Mouse (Mus musculus) megakaryocyte, adult 5-6 weeks (primary cell): ENCODE results near the gene Galm. TPM values are rescaled to one million over a fixed set of nuclear protein-coding genes. Genes with fewer than 3 reads are reported as not detected.
"Not testable (repeated sequence)": the region's sequence is repeated elsewhere in the genome, so short reads cannot be mapped to it uniquely, and the experiment has no call there.

Experiments used
- ATAC-seq: 2 replicates; pipeline ENCODE4 v1.8.0; 2016; ENCODE audit warnings: mild to moderate bottlenecking, inconsistent platforms; ENCODE audit not compliant: poor library complexity, severe bottlenecking
- total RNA-seq, 2 experiments: library from RNA; stranded (forward) in 1 of 2; stranded (reverse) in 1 of 2; fragments of 153-499, 151-499 nt in 1 of 2; fragments of 221-1000, 200-1000 nt in 1 of 2; gene quantifications; 2 replicates each; pipeline versions ENCODE4 v1.2.3 to v1.2.4; 2015 to 2017

Galm gene
- total RNA-seq, 2 experiments from 2014 or later: 5.1 to 6.3 TPM

DNA sequence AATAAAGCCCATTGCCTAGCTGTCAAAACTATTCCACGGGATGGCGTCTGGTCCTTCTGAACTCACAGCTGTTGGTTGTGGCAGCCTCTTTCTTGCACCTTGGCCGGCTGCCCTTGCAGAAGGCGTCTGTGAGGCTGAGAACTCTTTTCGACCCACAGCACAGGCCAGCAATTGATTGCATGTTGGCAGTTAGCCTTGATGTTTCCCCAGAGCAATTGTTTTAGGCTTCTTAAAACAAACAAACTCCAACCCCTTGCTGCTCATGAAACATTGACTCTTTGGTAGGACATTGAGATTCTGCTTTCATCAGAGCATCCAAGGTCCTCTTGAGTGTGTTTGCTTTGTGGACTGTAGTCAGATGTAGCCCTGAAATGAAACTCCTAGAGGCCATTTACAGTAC lies 33.2 kb downstream of the Galm start:
- ATAC-seq: no peak

DNA sequence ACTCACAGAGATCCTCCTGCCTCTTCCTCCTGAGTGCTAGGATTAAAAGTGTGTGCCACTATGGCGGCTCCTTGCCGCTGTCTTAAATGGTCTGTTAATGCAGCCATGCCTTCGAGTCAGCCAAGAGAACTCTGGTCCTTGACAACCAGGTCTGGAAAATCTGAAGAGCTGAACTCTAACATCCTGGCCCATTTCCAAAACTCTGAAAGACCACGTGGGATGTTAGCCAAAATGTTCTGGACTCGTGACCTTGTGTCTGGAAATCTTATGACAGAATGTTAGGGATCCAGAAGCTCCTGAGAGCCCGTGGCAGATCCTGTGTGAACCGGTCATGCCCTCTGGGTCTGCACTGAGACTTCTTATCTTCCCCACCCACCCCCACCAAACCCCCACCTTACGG lies 36.7 kb downstream of the Galm start:
- ATAC-seq: no peak

GRCm38 (mm10) chr17:80165741-80166140 lies 38.5 kb downstream of the Galm start:
- no peak for ATAC-seq

DNA sequence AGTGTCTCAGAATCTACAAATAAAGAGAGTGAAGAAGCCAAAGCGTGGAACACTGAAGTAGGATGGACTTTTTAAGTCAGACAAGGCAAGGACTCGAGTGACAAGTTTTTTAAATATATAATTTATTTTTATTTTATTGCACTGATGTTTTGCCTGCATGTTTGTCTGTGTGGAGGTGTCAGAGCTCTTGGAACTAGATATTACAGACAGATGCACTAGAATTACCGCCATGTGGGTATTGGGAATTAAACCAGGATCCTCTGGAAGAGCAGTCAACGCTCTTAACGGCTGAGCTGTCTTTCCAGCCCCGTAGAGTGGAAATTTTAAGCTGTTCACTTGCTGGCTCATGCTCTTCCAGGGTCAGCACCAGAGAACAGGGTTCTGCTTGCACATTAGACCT lies 39.1 kb downstream of the Galm start:
- no peak for ATAC-seq

DNA sequence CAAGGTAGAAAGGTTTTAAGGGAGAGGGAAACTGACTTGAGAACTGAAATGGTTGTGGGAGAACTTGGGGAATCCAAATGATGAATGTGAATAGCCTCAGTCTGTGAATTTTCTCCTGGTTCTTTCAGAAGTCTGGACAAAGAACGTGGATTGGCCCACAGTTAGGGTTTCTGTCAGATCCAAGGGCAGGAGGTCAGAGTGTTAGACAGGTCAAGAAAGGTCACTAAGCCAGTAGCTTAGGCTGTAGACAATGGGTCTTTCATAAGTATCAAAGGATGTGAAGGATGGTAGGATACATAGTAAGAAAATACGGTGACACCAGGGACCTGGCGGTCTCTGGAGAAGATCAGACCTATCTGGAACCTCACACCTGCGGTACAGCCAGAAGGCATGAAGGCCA lies 40.2 kb downstream of the Galm start:
- ATAC-seq: no peak

GRCm38 (mm10) chr17:80167851-80168251 lies 40.6 kb downstream of the Galm start:
- ATAC-seq: no peak

- ATAC-seq: no peak
These were observed 41.3 kb downstream of the Galm start for GRCm38 (mm10) chr17:80168425-80169182.

- ATAC-seq: no peak
These were observed 42.5 kb downstream of the Galm start for GRCm38 (mm10) chr17:80169792-80170191.

DNA sequence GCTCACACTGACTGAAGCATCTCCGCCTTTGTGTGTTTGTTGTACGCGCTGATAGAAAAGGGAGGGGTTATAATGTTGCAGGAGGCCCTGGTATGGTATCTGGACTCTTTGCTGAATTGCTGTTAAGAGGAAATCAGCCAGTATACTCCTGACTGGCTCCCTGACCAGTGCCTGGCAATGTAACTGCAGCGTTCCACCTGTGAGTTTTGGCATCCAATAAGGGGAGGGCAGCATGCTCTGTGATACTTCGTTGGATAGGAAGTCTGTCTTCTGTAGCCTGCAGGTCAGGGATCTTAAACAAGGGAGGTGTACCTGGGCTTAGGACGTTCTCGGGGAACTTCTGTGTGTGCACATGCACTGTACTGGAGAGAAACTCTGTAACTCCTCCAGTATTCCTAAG lies 43.7 kb downstream of the Galm start:
- no peak for ATAC-seq

GRCm38 (mm10) chr17:80171948-80172347 lies 44.7 kb downstream of the Galm start:
- no peak for ATAC-seq

DNA sequence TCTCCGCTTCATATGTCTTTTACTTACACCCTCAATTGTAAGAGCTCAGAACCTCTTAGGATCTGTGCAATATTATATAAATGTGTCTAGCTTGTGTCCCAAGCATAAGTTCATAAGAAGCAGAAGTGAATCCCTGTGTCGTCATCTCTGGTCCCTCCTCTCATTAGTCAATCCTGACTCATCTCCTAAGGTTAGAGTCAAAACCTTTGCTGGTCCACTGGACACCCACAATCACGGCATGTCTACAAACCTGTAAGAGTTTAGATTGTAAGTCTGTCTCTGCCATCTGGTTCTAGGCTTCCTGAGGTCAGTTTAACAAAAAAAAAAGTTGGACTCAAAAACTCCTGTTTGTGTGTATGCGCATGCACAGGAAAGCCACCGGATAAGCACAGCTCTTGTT lies 45.5 kb downstream of the Galm start:
- ATAC-seq: peak; percentile 80

DNA sequence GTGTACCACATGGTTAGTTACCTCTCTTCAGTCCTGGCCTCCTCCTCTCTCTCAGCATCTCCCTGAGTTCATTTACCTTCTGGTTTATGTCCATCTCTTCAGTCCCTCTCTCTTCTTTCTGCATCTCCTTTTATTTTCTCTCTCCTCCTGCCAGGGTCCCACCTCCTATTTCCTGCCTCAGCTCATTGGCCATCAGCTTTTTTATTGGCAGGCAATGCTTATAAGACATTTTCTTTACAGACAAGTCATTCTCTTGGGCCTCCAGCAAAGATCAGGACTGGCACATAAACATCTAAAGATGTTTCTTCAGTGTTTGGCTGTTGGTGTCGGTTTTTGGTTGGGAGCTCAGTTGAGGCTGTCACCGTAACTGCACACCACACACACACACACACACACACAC lies 46.4 kb downstream of the Galm start:
- ATAC-seq: no peak

- peak; percentile 19 for ATAC-seq
These were observed 46.9 kb downstream of the Galm start for GRCm38 (mm10) chr17:80174146-80174545.

DNA sequence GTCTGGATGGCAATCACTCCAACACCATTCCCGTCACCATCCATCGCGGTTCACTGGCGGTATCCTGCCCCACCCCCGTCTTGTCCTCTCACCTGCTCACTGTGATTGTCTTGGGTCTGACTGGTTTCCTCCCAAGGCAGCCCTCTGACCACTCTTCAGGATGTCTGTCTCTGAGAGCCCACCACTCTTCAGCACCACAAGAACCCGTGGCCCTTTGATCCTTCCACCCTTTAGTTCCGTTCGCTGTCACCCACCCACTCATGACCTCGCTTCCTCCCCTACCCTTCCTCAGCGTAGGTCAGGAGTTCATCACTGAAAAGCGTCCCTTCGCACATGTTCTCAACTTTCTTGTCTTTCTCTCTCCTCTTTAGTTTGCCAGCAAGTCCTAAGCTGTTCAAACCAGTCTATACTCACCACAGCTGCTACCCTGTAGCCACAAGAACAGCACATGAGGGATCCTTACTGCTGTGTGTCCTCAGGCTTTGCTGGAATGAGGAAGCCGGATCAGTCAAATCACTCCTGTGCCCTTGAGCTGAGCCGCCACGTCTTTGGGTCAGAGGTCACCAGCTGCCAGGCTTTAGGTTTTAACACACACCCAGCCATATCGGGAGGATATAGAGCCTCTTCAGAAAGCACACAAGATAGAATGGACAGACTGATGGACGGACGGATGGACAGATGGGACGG lies 47.6 kb downstream of the Galm start:
- peak; percentile 30 for ATAC-seq

GRCm38 (mm10) chr17:80175386-80175739 lies 48.1 kb downstream of the Galm start:
- peak; percentile 1; the same call in 1 of the 2 replicates for ATAC-seq

- ATAC-seq: no peak
These were observed 48.7 kb downstream of the Galm start for GRCm38 (mm10) chr17:80175966-80176365.

GRCm38 (mm10) chr17:80178846-80179245 lies 51.6 kb downstream of the Galm start:
- not testable (repeated sequence) for ATAC-seq

- ATAC-seq: peak; percentile 97
These were observed 52.7 kb downstream of the Galm start for GRCm38 (mm10) chr17:80179959-80180358.

DNA sequence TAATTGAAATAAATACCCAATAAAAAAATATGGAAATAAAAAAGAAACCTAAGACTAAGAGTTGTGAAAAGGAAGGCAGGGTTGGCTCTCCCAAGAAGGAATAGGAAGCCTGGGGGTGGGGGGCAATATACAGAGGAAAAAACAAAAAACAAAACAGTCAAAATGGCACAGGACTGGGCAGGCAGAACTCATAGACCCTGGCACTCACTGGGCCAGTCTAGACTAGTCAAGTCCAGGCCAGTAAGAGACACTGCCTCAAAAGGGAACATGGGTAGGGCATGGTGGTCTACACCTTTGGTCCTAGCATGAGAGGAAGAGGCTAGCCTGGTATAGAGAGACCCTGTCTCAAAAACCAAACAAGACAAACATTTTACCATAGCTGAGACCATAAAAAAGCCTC lies 53.2 kb downstream of the Galm start:
- no peak for ATAC-seq

GRCm38 (mm10) chr17:80183615-80184014 lies 56.3 kb downstream of the Galm start:
- ATAC-seq: peak; percentile 33

DNA sequence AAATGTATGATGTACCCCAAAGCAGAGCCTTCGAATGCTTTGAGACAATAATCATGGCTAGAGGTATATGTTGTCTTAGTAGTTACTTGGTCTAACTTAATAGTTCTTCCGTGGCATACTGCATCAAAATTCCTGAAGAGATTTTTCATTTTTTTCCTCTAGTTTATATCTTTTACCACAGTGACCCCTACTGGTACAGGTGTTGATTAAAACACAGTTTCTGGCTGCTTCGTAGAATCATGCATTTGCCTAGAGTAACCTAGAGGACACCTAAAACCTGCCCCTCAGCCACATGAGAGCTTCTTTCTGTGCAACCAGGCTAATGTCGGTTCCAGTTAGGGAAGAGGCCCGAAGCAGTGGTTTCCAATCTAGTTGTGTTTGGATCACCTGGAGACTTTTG lies 65.8 kb downstream of the Galm start:
- ATAC-seq: no peak

DNA sequence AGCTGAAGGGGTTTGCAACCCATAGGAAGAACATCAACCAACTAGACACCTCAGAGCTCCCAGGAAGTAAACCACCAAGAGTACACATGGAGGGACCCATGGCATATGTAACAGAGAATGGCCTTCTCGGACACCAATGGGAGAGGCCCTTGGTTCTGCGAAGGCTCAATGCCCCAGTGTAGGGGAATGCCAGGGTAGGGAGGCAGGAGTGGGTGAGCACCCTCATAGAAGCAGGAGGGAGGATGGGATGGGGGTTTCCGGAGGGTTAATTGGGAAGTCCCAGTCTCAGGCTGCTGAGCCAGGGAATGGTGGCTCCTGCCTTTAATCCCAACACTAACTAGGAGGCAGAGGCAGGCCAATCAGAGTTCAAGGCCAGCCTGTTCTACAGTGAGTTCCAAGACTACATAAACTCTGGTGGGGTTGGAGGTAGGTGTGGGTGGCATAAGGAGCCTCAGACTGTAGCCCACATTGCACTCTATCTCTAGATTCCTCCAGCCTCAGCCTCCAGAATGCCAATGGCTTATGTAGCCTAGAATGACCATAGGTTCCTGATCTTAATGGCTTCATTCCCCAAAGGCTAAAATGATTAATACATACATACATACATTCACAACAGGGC lies 72.0 kb downstream of the Galm start:
- no peak for ATAC-seq
